Mouse (Mus musculus): ENCODE data around the gene Nos3.

- no peak for TF ChIP-seq CTCF (IDR thresholded peaks at IDR 0.05; ENCODE audit: borderline replicate concordance, extremely low read depth, insufficient read depth, insufficient read length)
- TF ChIP-seq POLR2A (IDR thresholded peaks at IDR 0.05; ENCODE audit: borderline replicate concordance, extremely low read depth, insufficient read depth, insufficient read length, poor library complexity, severe bottlenecking) = no peak
These were observed 23.8 kb downstream of the Nos3 start for GRCm38 (mm10) chr5:24388246-24388915.
